Mouse (Mus musculus) heart, postnatal 0 days (tissue): Measurements from ENCODE around the gene Dpp9.

Experiments
- CTCF ChIP-seq: IDR thresholded peaks from 2 replicates; pipeline ENCODE4 v1.5.1; 2016; ENCODE audit warnings: antibody characterized with exemption, control low read depth, low read depth
- EP300 ChIP-seq: IDR thresholded peaks from 2 replicates; pipeline ENCODE4 v1.6.1; 2016; ENCODE audit warnings: antibody characterized with exemption, low read depth

DNA sequence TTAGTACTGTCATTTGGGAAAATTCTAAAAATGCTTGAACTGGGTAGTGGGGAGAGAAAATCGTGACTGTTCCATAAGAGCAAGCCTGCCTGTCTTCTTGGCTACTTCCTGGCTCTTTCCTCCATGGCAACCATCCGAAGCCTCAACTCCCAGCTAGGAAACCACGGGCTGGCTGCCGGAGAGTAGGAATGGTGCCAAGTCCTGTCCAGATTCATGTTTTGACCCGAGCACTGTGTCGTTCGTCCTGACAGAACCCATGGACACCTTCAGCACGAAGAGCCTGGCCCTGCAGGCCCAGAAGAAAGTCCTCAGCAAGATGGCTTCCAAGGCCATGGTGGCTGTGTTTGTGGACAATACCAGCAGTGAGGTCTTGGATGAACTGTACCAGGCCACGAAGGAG is 47.2 kb downstream of the Dpp9 start:
- TF ChIP-seq CTCF, result no peak
- no peak for TF ChIP-seq EP300
